Comparison of ENCODE assay signal across 8 mouse cellular contexts in the genomic region with DNA sequence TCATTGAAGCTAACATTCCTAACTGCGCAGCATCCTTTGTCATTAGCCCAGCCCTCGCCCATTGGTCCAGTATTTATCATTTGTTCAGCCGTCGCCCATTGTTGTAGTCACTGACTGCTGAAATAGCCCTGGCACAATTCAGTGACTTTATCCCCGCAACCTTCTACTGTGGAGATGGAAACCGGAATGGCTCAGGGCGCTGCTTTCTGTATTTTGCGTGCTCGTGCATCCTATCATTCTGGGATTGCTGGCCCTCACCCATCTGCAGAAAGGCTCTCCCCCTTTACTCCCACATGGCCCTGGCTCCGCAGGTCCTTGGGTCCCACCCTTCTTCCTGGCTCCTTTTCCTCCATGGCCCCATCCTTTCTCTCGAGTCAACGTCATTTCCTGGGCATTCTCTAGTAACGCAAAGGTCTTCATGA. TPM values are rescaled to one million over a fixed set of nuclear protein-coding genes. Genes with fewer than 3 reads are reported as not detected.
DNase-seq lines count a peak whose midpoint lies in the region; ATAC-seq lines count a peak whose summit lies in the region.

No protein-coding gene starts in this region.

- intact Hi-C loops in heart, postnatal 10 days (cut with DNase I): no loop called here

- H3K4me3 ChIP-seq in heart, embryonic 15.5 days: peak overlapping the region; percentile 55
- H3K4me3 ChIP-seq in hindbrain, embryonic 16.5 days (ENCODE audit: low read length): peak overlapping the region; percentile 69
- peak overlapping the region; percentile 19; the same call in 1 of the 2 replicates for H3K4me3 ChIP-seq in macrophage (ENCODE audit: inconsistent target)

- peaks cover 25% of the 10 kb centered on the region for H3K4me1 ChIP-seq in heart, embryonic 15.5 days (replicated peaks)
- H3K4me1 ChIP-seq in hindbrain, embryonic 16.5 days (ENCODE audit: control insufficient read depth, insufficient read depth, low read depth, low read length): no peaks in the 10 kb centered on the region; the same call in none of the 2 replicates

- no peak overlapping the region for H3K27ac ChIP-seq in heart, embryonic 15.5 days
- peak overlapping the region; percentile 92 for H3K27ac ChIP-seq in hindbrain, embryonic 16.5 days (ENCODE audit: low read depth, low read length)
- no peak overlapping the region for H3K27ac ChIP-seq in macrophage

- H3K36me3 ChIP-seq in heart, embryonic 15.5 days: no peaks in the 10 kb centered on the region
- no peaks in the 10 kb centered on the region for H3K36me3 ChIP-seq in hindbrain, embryonic 16.5 days (ENCODE audit: control insufficient read depth, insufficient read depth, low read length)
- H3K36me3 ChIP-seq in macrophage (ENCODE audit: inconsistent target): no peaks in the 10 kb centered on the region

- WGBS in heart, embryonic 15.5 days: 18% methylated on average over 13 of the region's 13 CpGs
- 6% methylated on average over 13 of the region's 13 CpGs for WGBS in hindbrain, embryonic 16.5 days
- 58% methylated on average over 13 of the region's 13 CpGs for WGBS in macrophage (ENCODE audit: missing documents)

- no peaks in the 10 kb centered on the region for H3K79me2 ChIP-seq in macrophage (ENCODE audit: inconsistent target)

- H3K27me3 ChIP-seq in heart, embryonic 15.5 days: no peaks in the 10 kb centered on the region
- H3K27me3 ChIP-seq in hindbrain, embryonic 16.5 days (replicated peaks; ENCODE audit: control insufficient read depth, insufficient read depth, low read length): no peaks in the 10 kb centered on the region

- H3K9me3 ChIP-seq in heart, embryonic 15.5 days (replicated peaks): no peaks in the 10 kb centered on the region
- H3K9me3 ChIP-seq in hindbrain, embryonic 16.5 days (ENCODE audit: control insufficient read depth, low read length): no peaks in the 10 kb centered on the region

- no peak for DNase-seq in heart, postnatal 10 days
- peak; percentile 49 for DNase-seq in MEL-GATA-1-ER (ENCODE audit: extremely low read depth, low read depth)
- DNase-seq in embryo, embryonic 10 days (ENCODE audit: low spot score): peak; percentile 69
- DNase-seq in urinary bladder, postnatal 10 days (ENCODE audit: low spot score): no peak
- DNase-seq in thymus, adult 18-20 months: no peak

- H3K9ac ChIP-seq in heart, embryonic 15.5 days: no peak overlapping the region
- H3K9ac ChIP-seq in hindbrain, embryonic 16.5 days (ENCODE audit: low read depth, low read length): peak overlapping the region; percentile 88

- peak overlapping the region; percentile 95 for H3K4me2 ChIP-seq in heart, embryonic 15.5 days
- peak overlapping the region; percentile 81 for H3K4me2 ChIP-seq in hindbrain, embryonic 16.5 days (ENCODE audit: low read length)

- ATAC-seq in heart, embryonic 15.5 days (replicated peaks; ENCODE audit: insufficient number of reproducible peaks, insufficient read depth, low FRiP score, low read depth): no peak
- ATAC-seq in hindbrain, embryonic 16.5 days: peak; percentile 74

RNA-seq across cellular contexts. Expression of a gene that starts 0.6 kb away (rescaled TPM):
- polyA plus RNA-seq in heart, embryonic 15.5 days (2015; fragmentation: Nextera tagmentation; extraction: Ambion mirVana): 4.8 and 9.1 TPM in 2 replicates
- 1 to 10 TPM; 2.3 to 2.4 TPM for total RNA-seq in heart, postnatal 10 days (2021)
- polyA plus RNA-seq in hindbrain, embryonic 16.5 days (2015; fragmentation: Nextera tagmentation; extraction: Ambion mirVana): 73.9 and 86.2 TPM in 2 replicates
- not detected for total RNA-seq in macrophage (2018; cell fraction: chromatin; rRNA removed)
- total RNA-seq in macrophage (2018; cell fraction: cytosol; rRNA removed): 1 to 10 TPM in 13 of 26 experiments, under 1 TPM in 12, not detected in 1; 0.25 to 2.4 (median 1.1) TPM
- total RNA-seq in macrophage (2018; cell fraction: nucleus; rRNA removed): 1 to 10 TPM in 4 of 26 experiments, not detected in 22; 1.2 to 1.6 (median 1.3) TPM
- polyA plus RNA-seq in macrophage (2018): 0.43 to 1.8 TPM in 2 of 3 replicates, not detected in the other

RNA-seq across cellular contexts. Expression of a gene that starts 3.8 kb away (rescaled TPM):
- 315 and 320 TPM in 2 replicates for polyA plus RNA-seq in heart, embryonic 15.5 days (2015; fragmentation: Nextera tagmentation; extraction: Ambion mirVana)
- total RNA-seq in heart, postnatal 10 days (2021): 100 to 1,000 TPM; 230 to 231 TPM
- 410 and 420 TPM in 2 replicates for polyA plus RNA-seq in hindbrain, embryonic 16.5 days (2015; fragmentation: Nextera tagmentation; extraction: Ambion mirVana)
- total RNA-seq in macrophage (2018; cell fraction: chromatin; rRNA removed): 1,000 to 10,000 TPM; 1,122 to 2,103 (median 1,620) TPM
- 100 to 1,000 TPM; 110 to 223 (median 170) TPM for total RNA-seq in macrophage (2018; cell fraction: cytosol; rRNA removed)
- total RNA-seq in macrophage (2018; cell fraction: nucleus; rRNA removed): 1,000 to 10,000 TPM in 3 of 26 experiments, 100 to 1,000 TPM in 23; 508 to 1,461 (median 732) TPM
- 101 to 166 TPM (median 130 TPM) in 3 replicates for polyA plus RNA-seq in macrophage (2018)

RNA-seq across cellular contexts. Expression of a gene that starts 15.1 kb away (rescaled TPM):
- polyA plus RNA-seq in heart, embryonic 15.5 days (2015; fragmentation: Nextera tagmentation; extraction: Ambion mirVana): 36.5 and 47.5 TPM in 2 replicates
- total RNA-seq in heart, postnatal 10 days (2021): 10 to 100 TPM; 31.2 to 32.1 TPM
- polyA plus RNA-seq in hindbrain, embryonic 16.5 days (2015; fragmentation: Nextera tagmentation; extraction: Ambion mirVana): 202 and 203 TPM in 2 replicates
- 10 to 100 TPM in 22 of 26 experiments, 1 to 10 TPM in 4; 6.0 to 36.5 (median 22.8) TPM for total RNA-seq in macrophage (2018; cell fraction: chromatin; rRNA removed)
- total RNA-seq in macrophage (2018; cell fraction: cytosol; rRNA removed): 10 to 100 TPM; 14.2 to 36.9 (median 23.3) TPM
- total RNA-seq in macrophage (2018; cell fraction: nucleus; rRNA removed): 10 to 100 TPM in 24 of 26 experiments, 1 to 10 TPM in 2; 6.4 to 41.8 (median 26.3) TPM
- polyA plus RNA-seq in macrophage (2018): 15.5 to 20.8 TPM (median 19.7 TPM) in 3 replicates

RNA-seq across cellular contexts. Expression of a gene that starts 40.9 kb away (rescaled TPM):
- 0.28 and 3.3 TPM in 2 replicates for polyA plus RNA-seq in heart, embryonic 15.5 days (2015; fragmentation: Nextera tagmentation; extraction: Ambion mirVana)
- not detected for total RNA-seq in heart, postnatal 10 days (2021)
- 1.4 and 1.8 TPM in 2 replicates for polyA plus RNA-seq in hindbrain, embryonic 16.5 days (2015; fragmentation: Nextera tagmentation; extraction: Ambion mirVana)
- total RNA-seq in macrophage (2018; cell fraction: chromatin; rRNA removed): not detected
- total RNA-seq in macrophage (2018; cell fraction: cytosol; rRNA removed): not detected
- not detected for total RNA-seq in macrophage (2018; cell fraction: nucleus; rRNA removed)
- not detected in 3 replicates for polyA plus RNA-seq in macrophage (2018)

RNA-seq across cellular contexts. Expression of a gene that starts 42.4 kb away (rescaled TPM):
- polyA plus RNA-seq in heart, embryonic 15.5 days (2015; fragmentation: Nextera tagmentation; extraction: Ambion mirVana): 782 and 921 TPM in 2 replicates
- 100 to 1,000 TPM; 379 to 407 TPM for total RNA-seq in heart, postnatal 10 days (2021)
- polyA plus RNA-seq in hindbrain, embryonic 16.5 days (2015; fragmentation: Nextera tagmentation; extraction: Ambion mirVana): 1,167 and 1,245 TPM in 2 replicates
- 10 to 100 TPM in 21 of 26 experiments, 1 to 10 TPM in 5; 4.0 to 76.4 (median 21.7) TPM for total RNA-seq in macrophage (2018; cell fraction: chromatin; rRNA removed)
- 100 to 1,000 TPM; 251 to 388 (median 301) TPM for total RNA-seq in macrophage (2018; cell fraction: cytosol; rRNA removed)
- 10 to 100 TPM; 20.3 to 73.8 (median 44.1) TPM for total RNA-seq in macrophage (2018; cell fraction: nucleus; rRNA removed)
- 177 to 422 TPM (median 330 TPM) in 3 replicates for polyA plus RNA-seq in macrophage (2018)

Comparison
In these comparisons a context has a peak if more than half of its experiments do, and no peak if none do; other contexts are left out.
1. H3K4me3 ChIP-seq: peak in every context shown above with its lines; median percentile 69 in hindbrain, embryonic 16.5 days; 55 in heart, embryonic 15.5 days; 19 in macrophage.
2. DNase-seq: peak in MEL-GATA-1-ER (single experiment) and embryo, embryonic 10 days (single experiment); none in heart, postnatal 10 days (0 of 2), urinary bladder, postnatal 10 days (single experiment) and thymus, adult 18-20 months (0 of 2).